ENCODE assay signal across 20 mouse cellular contexts in genomic region chr10:38265564-38265963, GRCm38 (mm10).
"Had no signal": no experiment of that assay in that cellular context is flagged by ENCODE, and none has a peak within 500 bp of the region (broad histone marks: within the 10 kb centered on the region; RNA-seq: fewer than 3 reads in every experiment).

No protein-coding gene starts in this region.

- DNase-seq: kidney, adult 11 months; kidney, adult 8-10 months; kidney, postnatal 10 days; kidney, postnatal 36 days; layer of hippocampus, postnatal 36 days; liver, embryonic 13.5 days; retina, postnatal 1 day; right cerebral cortex, postnatal 25 days; spleen, adult 18-20 months; thymus, adult 18-20 months; thymus, postnatal 36 days had no signal

- H3K36me3 ChIP-seq: kidney, embryonic 15.5 days; liver, embryonic 13.5 days; lung, embryonic 15.5 days; midbrain, embryonic 10.5 days; midbrain, embryonic 13.5 days; neural tube, embryonic 13.5 days had no signal

- H3K4me3 ChIP-seq: kidney, embryonic 15.5 days; left cerebral cortex, adult 2 months; liver, embryonic 13.5 days; lung, embryonic 15.5 days; megakaryocyte, embryonic 14.5 days; midbrain, embryonic 10.5 days; midbrain, embryonic 13.5 days; myocyte; neural tube, embryonic 13.5 days had no signal

- H3K9me3 ChIP-seq: kidney, embryonic 15.5 days; liver, embryonic 13.5 days; lung, embryonic 15.5 days; megakaryocyte, embryonic 14.5 days; midbrain, embryonic 10.5 days; midbrain, embryonic 13.5 days; neural tube, embryonic 13.5 days had no signal

- H3K9ac ChIP-seq: kidney, embryonic 15.5 days; liver, embryonic 13.5 days; lung, embryonic 15.5 days; midbrain, embryonic 13.5 days; neural tube, embryonic 13.5 days had no signal

- H3K4me1 ChIP-seq: kidney, embryonic 15.5 days; liver, embryonic 13.5 days; lung, embryonic 15.5 days; megakaryocyte, embryonic 14.5 days; midbrain, embryonic 10.5 days; midbrain, embryonic 13.5 days; neural tube, embryonic 13.5 days had no signal

- ATAC-seq: midbrain, embryonic 13.5 days; midbrain, embryonic 16.5 days had no signal

- H3K27ac ChIP-seq: kidney, embryonic 15.5 days; left cerebral cortex, adult 2 months; liver, embryonic 13.5 days; lung, embryonic 15.5 days; midbrain, embryonic 10.5 days; midbrain, embryonic 13.5 days; neural tube, embryonic 13.5 days had no signal

- H3K27me3 ChIP-seq: kidney, embryonic 15.5 days; liver, embryonic 13.5 days; megakaryocyte, embryonic 14.5 days; midbrain, embryonic 13.5 days; neural tube, embryonic 13.5 days had no signal

- H3K4me2 ChIP-seq: kidney, embryonic 15.5 days; liver, embryonic 13.5 days; lung, embryonic 15.5 days; midbrain, embryonic 13.5 days; neural tube, embryonic 13.5 days had no signal
